Mouse (Mus musculus): ENCODE data around the gene Ribc2. TPM values are rescaled to one million over a fixed set of nuclear protein-coding genes. Genes with fewer than 3 reads are reported as not detected.

Ribc2 gene
- total RNA-seq (2015) (not detected in 2 replicates), total RNA-seq (2017) (not detected in 2 replicates)

- ATAC-seq (ENCODE audit: poor library complexity, severe bottlenecking): no peak
Measured at GRCm38 (mm10) chr15:85131275-85132192, at the start of gene Ribc2, which contains the start of gene Smc1b. TSS of gene Ribc2 (plus strand) at chr15:85132078. TSS of gene Smc1b (minus strand) at chr15:85131964.

GRCm38 (mm10) chr15:85085641-85086040 lies 46.2 kb upstream of the Ribc2 start:
- ATAC-seq (ENCODE audit: poor library complexity, severe bottlenecking): no peak

- ATAC-seq (ENCODE audit: poor library complexity, severe bottlenecking): no peak
Measured at GRCm38 (mm10) chr15:85132193-85132520, 279 bp downstream of the Ribc2 start.

GRCm38 (mm10) chr15:85135143-85135542 lies 3.3 kb downstream of the Ribc2 start:
- ATAC-seq (ENCODE audit: poor library complexity, severe bottlenecking): no peak

- ATAC-seq (ENCODE audit: poor library complexity, severe bottlenecking): no peak
Measured at GRCm38 (mm10) chr15:85141290-85141689, 9.4 kb downstream of the Ribc2 start.

- ATAC-seq (ENCODE audit: poor library complexity, severe bottlenecking): no peak
Measured at GRCm38 (mm10) chr15:85142441-85142840, 10.6 kb downstream of the Ribc2 start.

GRCm38 (mm10) chr15:85143161-85143560 lies 11.3 kb downstream of the Ribc2 start:
- ATAC-seq (ENCODE audit: poor library complexity, severe bottlenecking): no peak

GRCm38 (mm10) chr15:85143747-85144146 lies 11.9 kb downstream of the Ribc2 start:
- no peak for ATAC-seq (ENCODE audit: poor library complexity, severe bottlenecking)

- no peak for ATAC-seq (ENCODE audit: poor library complexity, severe bottlenecking)
Measured at GRCm38 (mm10) chr15:85144249-85144648, 12.4 kb downstream of the Ribc2 start.

- peak; percentile 62; the same call in 1 of the 2 replicates for ATAC-seq (ENCODE audit: poor library complexity, severe bottlenecking)
Measured at GRCm38 (mm10) chr15:85151433-85151918, 19.6 kb downstream of the Ribc2 start.

GRCm38 (mm10) chr15:85152577-85152976 lies 20.7 kb downstream of the Ribc2 start:
- no peak for ATAC-seq (ENCODE audit: poor library complexity, severe bottlenecking)

GRCm38 (mm10) chr15:85154091-85154490 lies 22.2 kb downstream of the Ribc2 start:
- no peak for ATAC-seq (ENCODE audit: poor library complexity, severe bottlenecking)

GRCm38 (mm10) chr15:85156198-85156597 lies 24.3 kb downstream of the Ribc2 start:
- no peak for ATAC-seq (ENCODE audit: poor library complexity, severe bottlenecking)

- ATAC-seq (ENCODE audit: poor library complexity, severe bottlenecking): no peak
Measured at GRCm38 (mm10) chr15:85161416-85161815, 29.5 kb downstream of the Ribc2 start.

- ATAC-seq (ENCODE audit: poor library complexity, severe bottlenecking): no peak
Measured at GRCm38 (mm10) chr15:85162693-85163663, 31.1 kb downstream of the Ribc2 start.

GRCm38 (mm10) chr15:85166433-85166933 lies 34.6 kb downstream of the Ribc2 start:
- ATAC-seq (ENCODE audit: poor library complexity, severe bottlenecking): no peak

GRCm38 (mm10) chr15:85167086-85167679 lies 35.3 kb downstream of the Ribc2 start:
- no peak for ATAC-seq (ENCODE audit: poor library complexity, severe bottlenecking)

- no peak for ATAC-seq (ENCODE audit: poor library complexity, severe bottlenecking)
Measured at GRCm38 (mm10) chr15:85172054-85172453, 40.2 kb downstream of the Ribc2 start.

GRCm38 (mm10) chr15:85173425-85173824 lies 41.5 kb downstream of the Ribc2 start:
- no peak for ATAC-seq (ENCODE audit: poor library complexity, severe bottlenecking)

- ATAC-seq (ENCODE audit: poor library complexity, severe bottlenecking): no peak
Measured at GRCm38 (mm10) chr15:85174060-85174459, 42.2 kb downstream of the Ribc2 start.

- ATAC-seq (ENCODE audit: poor library complexity, severe bottlenecking): no peak
Measured at GRCm38 (mm10) chr15:85177576-85177975, 45.7 kb downstream of the Ribc2 start.
